Mouse (Mus musculus): ENCODE data around the gene Sobp.

The Sobp gene

DNA sequence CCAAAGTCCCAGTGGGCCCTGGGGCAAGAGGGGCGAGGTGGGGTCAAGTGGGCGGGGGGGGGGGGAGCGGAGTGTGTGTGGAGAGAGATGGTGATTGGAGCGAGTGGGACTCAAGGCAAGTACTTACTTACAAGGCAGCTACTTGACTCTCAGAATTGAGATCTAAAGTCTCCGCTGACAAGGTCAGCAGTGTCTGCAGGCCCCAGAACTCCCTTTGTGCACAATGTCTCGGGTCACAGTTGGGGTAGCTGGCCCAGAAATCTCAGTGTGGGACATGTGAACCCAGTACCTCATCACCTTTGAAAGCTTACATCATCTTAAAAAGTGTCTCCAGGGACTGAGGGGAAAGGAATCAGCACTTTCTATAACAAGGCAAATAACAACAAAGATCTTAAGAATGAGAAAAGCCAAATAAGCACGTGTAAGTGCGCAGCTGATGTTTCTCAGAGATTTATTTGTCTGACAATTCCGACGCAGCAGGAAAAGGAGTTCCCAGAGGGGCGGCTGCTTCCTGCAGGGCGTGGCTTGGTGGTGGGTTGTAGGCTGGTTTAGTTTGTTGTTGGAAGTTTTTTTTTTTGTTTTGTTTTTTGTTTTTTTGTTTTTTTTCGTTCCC, 172.2 kb downstream of the Sobp start:
- H3K4me1 ChIP-seq (replicated peaks; ENCODE audit: low read depth, low read length): peaks cover 49% of the 10 kb centered on the region

DNA sequence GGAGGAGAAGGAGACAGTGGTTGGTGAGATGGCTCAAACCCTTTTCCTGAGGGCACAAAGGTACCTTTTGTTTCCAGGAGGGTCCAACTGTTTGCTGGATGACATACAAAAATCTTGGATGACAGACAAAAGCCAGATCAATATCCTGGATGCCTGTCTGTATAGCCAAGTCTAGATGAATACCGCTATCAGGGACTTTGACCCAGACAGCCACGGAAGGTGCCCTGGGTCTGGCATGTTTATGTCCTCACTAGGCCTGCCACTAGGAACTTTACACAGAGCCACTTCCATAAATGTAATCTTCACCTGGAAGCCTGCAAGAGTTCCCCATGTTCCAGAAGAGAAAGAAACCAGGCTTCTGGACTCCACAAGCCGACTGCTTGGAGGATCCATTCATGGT, 172.9 kb downstream of the Sobp start:
- no peak for TF ChIP-seq NANOG (IDR thresholded peaks at IDR 0.05; ENCODE audit: borderline replicate concordance, low read length)
- no peak for TF ChIP-seq POU5F1 (IDR thresholded peaks at IDR 0.05; ENCODE audit: borderline replicate concordance, low read length)
- H3K4me3 ChIP-seq (replicated peaks; ENCODE audit: low read length): no peak overlapping the region
- peaks cover 49% of the 10 kb centered on the region for H3K4me1 ChIP-seq (replicated peaks; ENCODE audit: low read depth, low read length)
- peaks cover 62% of the 10 kb centered on the region for H3K27me3 ChIP-seq (ENCODE audit: insufficient read depth, low read length)
- no peaks in the 10 kb centered on the region for H3K9me3 ChIP-seq (ENCODE audit: low read length)
- no peaks in the 10 kb centered on the region for H3K36me3 ChIP-seq (ENCODE audit: insufficient read depth, low read length)

More for the DNA sequence above, 172.2 kb downstream of the Sobp start:
- H3K36me3 ChIP-seq (ENCODE audit: insufficient read depth, low read length): no peaks in the 10 kb centered on the region
- no peak for TF ChIP-seq NANOG (IDR thresholded peaks at IDR 0.05; ENCODE audit: borderline replicate concordance, low read length)
- no peak for TF ChIP-seq POU5F1 (IDR thresholded peaks at IDR 0.05; ENCODE audit: borderline replicate concordance, low read length)
- TF ChIP-seq CTCF (conservative IDR thresholded peaks at IDR 0.05; ENCODE audit: low read length): no peak
- H3K27me3 ChIP-seq (ENCODE audit: insufficient read depth, low read length): peaks cover 65% of the 10 kb centered on the region
- H3K9me3 ChIP-seq (ENCODE audit: low read length): no peaks in the 10 kb centered on the region
- peak overlapping the region; percentile 63 for H3K4me3 ChIP-seq (replicated peaks; ENCODE audit: low read length)

DNA sequence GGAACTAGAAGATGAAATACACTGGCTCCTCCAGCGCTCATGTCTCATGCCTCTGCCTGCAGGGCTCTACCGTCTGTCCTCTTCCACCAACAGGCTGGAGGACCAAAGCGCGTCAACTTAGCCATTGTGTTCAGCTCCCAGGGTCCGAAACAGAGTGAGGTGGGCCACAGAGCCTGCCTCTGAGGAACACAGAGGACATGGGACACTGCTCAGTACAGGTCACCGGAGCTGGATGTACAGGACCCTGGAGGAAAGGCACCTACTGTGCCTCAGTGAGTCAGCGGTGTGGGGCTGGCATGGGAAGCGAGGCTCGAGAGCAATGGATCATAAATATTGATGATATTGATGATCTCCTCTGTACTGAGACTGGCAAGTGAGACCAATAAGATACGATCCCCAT, 175.0 kb downstream of the Sobp start:
- Histone ChIP-seq H3K36me3 (ENCODE audit: insufficient read depth, low read length) (no peaks in the 10 kb centered on the region), H3K9me3 (ENCODE audit: low read length) (no peaks in the 10 kb centered on the region), H3K27me3 (ENCODE audit: insufficient read depth, low read length) (peaks cover 64% of the 10 kb centered on the region), H3K4me1 (replicated peaks; ENCODE audit: low read depth, low read length) (peaks cover 45% of the 10 kb centered on the region), H3K4me3 (replicated peaks; ENCODE audit: low read length) (no peak overlapping the region)
- TF ChIP-seq CTCF (conservative IDR thresholded peaks at IDR 0.05; ENCODE audit: low read length) (no peak), POU5F1 (IDR thresholded peaks at IDR 0.05; ENCODE audit: borderline replicate concordance, low read length) (no peak), NANOG (IDR thresholded peaks at IDR 0.05; ENCODE audit: borderline replicate concordance, low read length) (no peak)

GRCm38 (mm10) chr10:42997278-42997677, 177.1 kb downstream of the Sobp start:
- TF ChIP-seq CTCF (conservative IDR thresholded peaks at IDR 0.05; ENCODE audit: low read length) (no peak), POU5F1 (IDR thresholded peaks at IDR 0.05; ENCODE audit: borderline replicate concordance, low read length) (no peak), NANOG (IDR thresholded peaks at IDR 0.05; ENCODE audit: borderline replicate concordance, low read length) (no peak)
- Histone ChIP-seq H3K9me3 (ENCODE audit: low read length) (no peaks in the 10 kb centered on the region), H3K36me3 (ENCODE audit: insufficient read depth, low read length) (no peaks in the 10 kb centered on the region), H3K4me1 (replicated peaks; ENCODE audit: low read depth, low read length) (peaks cover 34% of the 10 kb centered on the region), H3K27me3 (ENCODE audit: insufficient read depth, low read length) (peaks cover 74% of the 10 kb centered on the region), H3K4me3 (replicated peaks; ENCODE audit: low read length) (no peak overlapping the region)

- Histone ChIP-seq H3K4me3 (replicated peaks; ENCODE audit: low read length) (no peak overlapping the region), H3K36me3 (ENCODE audit: insufficient read depth, low read length) (no peaks in the 10 kb centered on the region), H3K27me3 (ENCODE audit: insufficient read depth, low read length) (peaks cover 78% of the 10 kb centered on the region), H3K4me1 (replicated peaks; ENCODE audit: low read depth, low read length) (peaks cover 21% of the 10 kb centered on the region), H3K9me3 (ENCODE audit: low read length) (no peaks in the 10 kb centered on the region)
- TF ChIP-seq POU5F1 (IDR thresholded peaks at IDR 0.05; ENCODE audit: borderline replicate concordance, low read length): no peak
- no peak for TF ChIP-seq CTCF (conservative IDR thresholded peaks at IDR 0.05; ENCODE audit: low read length)
- no peak for TF ChIP-seq NANOG (IDR thresholded peaks at IDR 0.05; ENCODE audit: borderline replicate concordance, low read length)
Measured at GRCm38 (mm10) chr10:42995484-42995895, 178.8 kb downstream of the Sobp start.

- H3K4me3 ChIP-seq (replicated peaks; ENCODE audit: low read length): 0 out of 2 replicates have a peak overlapping the region, but pooled peaks have one; percentile 29
- no peaks in the 10 kb centered on the region for H3K36me3 ChIP-seq (ENCODE audit: insufficient read depth, low read length)
- H3K4me1 ChIP-seq (replicated peaks; ENCODE audit: low read depth, low read length): peaks cover 21% of the 10 kb centered on the region
- TF ChIP-seq POU5F1 (IDR thresholded peaks at IDR 0.05; ENCODE audit: borderline replicate concordance, low read length) (no peak), NANOG (IDR thresholded peaks at IDR 0.05; ENCODE audit: borderline replicate concordance, low read length) (no peak)
- H3K27me3 ChIP-seq (ENCODE audit: insufficient read depth, low read length): peaks cover 67% of the 10 kb centered on the region
- no peaks in the 10 kb centered on the region for H3K9me3 ChIP-seq (ENCODE audit: low read length)
Measured at GRCm38 (mm10) chr10:42994331-42994782, 180.0 kb downstream of the Sobp start.

- H3K36me3 ChIP-seq (ENCODE audit: insufficient read depth, low read length): no peaks in the 10 kb centered on the region
- no peak overlapping the region for H3K4me3 ChIP-seq (replicated peaks; ENCODE audit: low read length)
- TF ChIP-seq NANOG (IDR thresholded peaks at IDR 0.05; ENCODE audit: borderline replicate concordance, low read length): no peak
- no peak for TF ChIP-seq POU5F1 (IDR thresholded peaks at IDR 0.05; ENCODE audit: borderline replicate concordance, low read length)
- TF ChIP-seq CTCF (conservative IDR thresholded peaks at IDR 0.05; ENCODE audit: low read length): no peak
- peaks cover 46% of the 10 kb centered on the region for H3K4me1 ChIP-seq (replicated peaks; ENCODE audit: low read depth, low read length)
- peaks cover 56% of the 10 kb centered on the region for H3K27me3 ChIP-seq (ENCODE audit: insufficient read depth, low read length)
- H3K9me3 ChIP-seq (ENCODE audit: low read length): no peaks in the 10 kb centered on the region
Measured at GRCm38 (mm10) chr10:42991018-42991417, 183.3 kb downstream of the Sobp start.

- TF ChIP-seq CTCF (conservative IDR thresholded peaks at IDR 0.05; ENCODE audit: low read length) (peak; percentile 80), POU5F1 (IDR thresholded peaks at IDR 0.05; ENCODE audit: borderline replicate concordance, low read length) (no peak)
- Histone ChIP-seq H3K4me1 (replicated peaks; ENCODE audit: low read depth, low read length) (peaks cover 38% of the 10 kb centered on the region), H3K4me3 (replicated peaks; ENCODE audit: low read length) (no peak overlapping the region), H3K36me3 (ENCODE audit: insufficient read depth, low read length) (no peaks in the 10 kb centered on the region), H3K9me3 (ENCODE audit: low read length) (no peaks in the 10 kb centered on the region), H3K27me3 (ENCODE audit: insufficient read depth, low read length) (peaks cover 47% of the 10 kb centered on the region)
Measured at GRCm38 (mm10) chr10:42989910-42990309, 184.4 kb downstream of the Sobp start.

GRCm38 (mm10) chr10:42988627-42989026, 185.7 kb downstream of the Sobp start:
- 0 out of 2 replicates have a peak overlapping the region, but pooled peaks have one; percentile 20 for H3K4me3 ChIP-seq (replicated peaks; ENCODE audit: low read length)
- no peaks in the 10 kb centered on the region for H3K36me3 ChIP-seq (ENCODE audit: insufficient read depth, low read length)
- peaks cover 34% of the 10 kb centered on the region for H3K27me3 ChIP-seq (ENCODE audit: insufficient read depth, low read length)

More at GRCm38 (mm10) chr10:42988627-42989026, 185.7 kb downstream of the Sobp start:
- TF ChIP-seq POU5F1 (IDR thresholded peaks at IDR 0.05; ENCODE audit: borderline replicate concordance, low read length) (no peak), CTCF (conservative IDR thresholded peaks at IDR 0.05; ENCODE audit: low read length) (no peak), NANOG (IDR thresholded peaks at IDR 0.05; ENCODE audit: borderline replicate concordance, low read length) (no peak)
- Histone ChIP-seq H3K9me3 (ENCODE audit: low read length) (no peaks in the 10 kb centered on the region), H3K4me1 (replicated peaks; ENCODE audit: low read depth, low read length) (peaks cover 26% of the 10 kb centered on the region)
